Mouse (Mus musculus) bone marrow, adult 2 months (tissue): ENCODE results near the gene 9030025P20Rik. TPM values are rescaled to one million over a fixed set of nuclear protein-coding genes. Genes with fewer than 3 reads are reported as not detected.
A peak's percentile ranks its signal among the peaks of the same experiment; 100 is the strongest.
"Not testable (repeated sequence)": the region's sequence is repeated elsewhere in the genome, so short reads cannot be mapped to it uniquely, and the experiment has no call there.

Experiments
- H3K27ac ChIP-seq: fragments of 200-500 bp; 2 replicates; pipeline ENCODE4 v1.5.1; 2012; ENCODE audit warnings: low read depth, mild to moderate bottlenecking, control low read depth, inconsistent platforms, low read length; ENCODE audit not compliant: control insufficient read depth, poor library complexity, insufficient read depth
- H3K4me1 ChIP-seq: fragments of 200-500 bp; 2 replicates; pipeline ENCODE4 v1.6.1; 2011; ENCODE audit warnings: low read length; ENCODE audit not compliant: control insufficient read depth, insufficient read depth
- H3K4me3 ChIP-seq: fragments of 200-500 bp; replicated peaks from 2 replicates; pipeline ENCODE3; 2011; ENCODE audit warnings: mild to moderate bottlenecking, low read depth, low read length, control low read depth; ENCODE audit not compliant: control insufficient read depth
- CTCF ChIP-seq: fragments of 200-500 bp; IDR thresholded peaks from 2 replicates; pipeline ENCODE4 v1.5.1; 2011; ENCODE audit warnings: low read length, control low read depth; ENCODE audit not compliant: control insufficient read depth, insufficient read depth
- POLR2A ChIP-seq: fragments of 200-500 bp; IDR thresholded peaks from 2 replicates; pipeline ENCODE4 v1.6.1; 2011; ENCODE audit warnings: low read depth, mild to moderate bottlenecking, control low read depth, low read length, borderline replicate concordance; ENCODE audit not compliant: control insufficient read depth
- WGBS: fragments of 180-500 bp; shearing (Covaris S2); methylation state at CpG from one replicate; pipeline ENCODE4 v1.1.7; 2018; 5-methylcytosine and 5-hydroxymethylcytosine counted together
- polyA plus RNA-seq: library from polyadenylated mRNA; stranded (reverse); fragments of >200 nt; gene quantifications from 2 replicates; pipeline ENCODE4 v1.2.4, GENCODE M21; 2011; ENCODE audit warnings: low replicate concordance; ENCODE audit not compliant: missing spikeins, insufficient read depth, insufficient read length

Gene 9030025P20Rik
- 10.2 and 16.6 TPM in 2 replicates for polyA plus RNA-seq

- H3K4me1 ChIP-seq, H3K4me3 ChIP-seq, H3K27ac ChIP-seq: not testable (repeated sequence)
- no CpG with 5 or more reads among the region's 60 CpGs for WGBS
These were observed at the start of gene 9030025P20Rik, which contains the start of gene Gm3417 for GRCm38 (mm10) chr17:14978362-14979038. 9030025P20Rik (plus strand) TSS chr17:14978468. Gm3417 (minus strand) TSS chr17:14978790.

- Histone ChIP-seq H3K27ac (no peak overlapping the region), H3K4me3 (no peak overlapping the region), H3K4me1 (peaks cover 1% of the 10 kb centered on the region; the same call in 1 of the 2 replicates)
- TF ChIP-seq CTCF (no peak), POLR2A (no peak)
- 85% methylated on average over 5 of the region's 5 CpGs for WGBS
These were observed 49.6 kb upstream of the 9030025P20Rik start for GRCm38 (mm10) chr17:14928631-14929030.

- 8% methylated on average over 7 of the region's 7 CpGs for WGBS
- TF ChIP-seq CTCF (no peak), POLR2A (no peak)
These were observed 47.6 kb upstream of the 9030025P20Rik start for GRCm38 (mm10) chr17:14930697-14931096.

GRCm38 (mm10) chr17:14931469-14931868 is 46.8 kb upstream of the 9030025P20Rik start:
- no peak overlapping the region for H3K4me3 ChIP-seq
- peaks cover 1% of the 10 kb centered on the region; the same call in 1 of the 2 replicates for H3K4me1 ChIP-seq
- no peak overlapping the region for H3K27ac ChIP-seq
- TF ChIP-seq POLR2A (no peak), CTCF (no peak)
- 60% methylated on average over 5 of the region's 5 CpGs for WGBS

More at GRCm38 (mm10) chr17:14930697-14931096, 47.6 kb upstream of the 9030025P20Rik start:
- Histone ChIP-seq H3K27ac (no peak overlapping the region), H3K4me1 (peaks cover 1% of the 10 kb centered on the region; the same call in 1 of the 2 replicates), H3K4me3 (no peak overlapping the region)

GRCm38 (mm10) chr17:14935280-14935679 is 43.0 kb upstream of the 9030025P20Rik start:
- not testable (repeated sequence) for H3K4me1 ChIP-seq, H3K4me3 ChIP-seq, H3K27ac ChIP-seq
- 86% methylated on average over 14 of the region's 14 CpGs for WGBS

- 70% methylated on average over 5 of the region's 5 CpGs for WGBS
These were observed 42.2 kb upstream of the 9030025P20Rik start for GRCm38 (mm10) chr17:14935841-14936605.

GRCm38 (mm10) chr17:14942181-14942580 is 36.1 kb upstream of the 9030025P20Rik start:
- not testable (repeated sequence) for H3K4me3 ChIP-seq, H3K4me1 ChIP-seq, H3K27ac ChIP-seq
- 70% methylated on average over 6 of the region's 6 CpGs for WGBS

More at GRCm38 (mm10) chr17:14935841-14936605, 42.2 kb upstream of the 9030025P20Rik start:
- H3K4me3 ChIP-seq, result no peak overlapping the region
- TF ChIP-seq POLR2A, result no peak
- TF ChIP-seq CTCF, result no peak
- H3K4me1 ChIP-seq, result no peaks in the 10 kb centered on the region
- H3K27ac ChIP-seq, result no peak overlapping the region

- WGBS, result under 1% methylated on average over 53 of the region's 54 CpGs
- Histone ChIP-seq H3K4me3 (peak within 1 kb of the TSS; percentile 92), H3K4me1 (no peaks in the 10 kb centered on the region; the same call in 1 of the 2 replicates), H3K27ac (peak within 1 kb of the TSS; percentile 69)
- TF ChIP-seq CTCF (no peak), POLR2A (peak; percentile 83; the same call in 1 of the 2 replicates)
These were observed 35.1 kb upstream of the 9030025P20Rik start, which contains the start of the genes Wdr27 and 1600012H06Rik for GRCm38 (mm10) chr17:14943009-14943728. Wdr27 (minus strand) TSS chr17:14943158. 1600012H06Rik (plus strand) TSS chr17:14943184.
